Mouse (Mus musculus) regulatory T cell (primary cell): Measurements from ENCODE around the gene Lipa.

Experiments
- in situ Hi-C: fragments of 300-600 bp; cut with MboI, MseI; formaldehyde crosslinking; loops from one replicate; pipeline ENCODE4 v1.15.1; 2025; ENCODE audit warnings: high pct_unique_total_duplicates

The Lipa gene

GRCm38 (mm10) chr19:34468216-34468615, 59.1 kb downstream of the Lipa start:
- in situ Hi-C loops = no loop called here

- in situ Hi-C loops = no loop called here
Measured at GRCm38 (mm10) chr19:34464453-34464852, 62.8 kb downstream of the Lipa start.

DNA sequence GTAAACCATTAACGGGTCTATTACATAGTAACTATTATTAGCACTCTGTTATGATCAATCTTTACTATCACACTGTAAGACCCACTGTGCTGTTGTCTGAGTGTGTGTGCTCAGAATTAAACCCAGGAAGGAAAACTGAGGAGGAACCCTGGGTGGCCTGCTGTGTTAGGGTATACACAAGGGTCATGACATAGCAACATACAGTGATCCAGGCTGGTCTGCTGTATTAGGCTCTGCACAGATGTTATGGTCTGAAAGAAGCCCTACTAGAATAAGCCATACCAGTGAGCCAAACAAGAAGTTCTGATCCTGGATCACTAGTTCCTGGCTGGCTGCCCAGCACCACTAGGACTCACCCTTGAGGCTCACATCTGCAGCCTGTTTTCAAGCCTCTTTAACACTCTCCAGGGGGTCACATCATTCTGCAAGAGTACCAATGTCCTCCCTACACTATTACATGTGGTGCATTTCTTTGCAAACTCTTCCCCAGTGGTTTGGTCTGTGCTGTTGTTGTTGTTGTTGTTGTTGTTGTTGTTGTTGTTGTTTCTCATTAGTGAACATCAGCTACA, 65.7 kb downstream of the Lipa start:
- in situ Hi-C loops = no loop called here

- in situ Hi-C loops = no loop called here
Measured at GRCm38 (mm10) chr19:34450784-34451370, 76.4 kb downstream of the Lipa start.

- in situ Hi-C loops = no loop called here
Measured at GRCm38 (mm10) chr19:34448851-34449250, 78.4 kb downstream of the Lipa start.

- in situ Hi-C loops = no loop called here
Measured at GRCm38 (mm10) chr19:34445410-34446012, 81.8 kb downstream of the Lipa start.

DNA sequence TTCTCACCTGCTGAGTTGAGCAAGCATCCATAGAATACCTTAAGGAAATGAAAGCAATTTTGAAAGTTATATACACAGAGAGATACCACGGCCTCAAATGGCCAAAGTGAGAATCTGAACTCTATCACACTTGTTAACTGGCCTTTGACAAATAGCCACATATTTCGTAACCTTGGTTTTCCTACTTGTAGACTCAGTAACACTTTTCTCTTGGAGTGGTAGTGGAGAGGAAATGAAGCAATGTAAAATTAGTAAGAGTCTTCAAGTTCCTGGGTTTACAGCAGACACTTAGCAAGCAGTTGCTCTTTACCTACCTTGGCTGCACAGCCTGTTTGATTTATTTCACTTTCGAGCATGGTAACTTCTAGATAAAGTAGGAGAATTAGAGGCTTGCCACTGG, 82.5 kb downstream of the Lipa start:
- in situ Hi-C loops = no loop called here
